Comparison of ENCODE assay signal across 8 mouse cellular contexts in genomic region chr14:105779349-105779748, GRCm38 (mm10).
A peak's percentile ranks its signal among the peaks of the same experiment; 100 is the strongest.
DNase-seq lines count a peak whose midpoint lies in the region; ATAC-seq and TF ChIP-seq lines count a peak whose summit lies in the region.

No protein-coding gene starts in this region.

- ATAC-seq in kidney, embryonic 15.5 days (replicated peaks; ENCODE audit: low FRiP score) = no peak

- H3K27me3 ChIP-seq in kidney, adult 2 months (replicated peaks; ENCODE audit: control insufficient read depth, insufficient read depth, low read length) = no peaks in the 10 kb centered on the region
- H3K27me3 ChIP-seq in kidney, embryonic 15.5 days = no peaks in the 10 kb centered on the region

- 6% methylated on average over 4 of the region's 4 CpGs for WGBS in kidney, adult 2 months
- 54% methylated on average over 4 of the region's 4 CpGs for WGBS in kidney, embryonic 15.5 days

- no peak for TF ChIP-seq CTCF in kidney, adult 2 months (conservative IDR thresholded peaks at IDR 0.05; ENCODE audit: insufficient read depth, insufficient read length, low read depth, low read length)
- TF ChIP-seq CTCF in brain, embryonic 14.5 days (IDR thresholded peaks at IDR 0.05; ENCODE audit: borderline replicate concordance, extremely low read depth, insufficient read depth, insufficient read length) = no peak

- no peak for TF ChIP-seq POLR2A in kidney, adult 2 months (IDR thresholded peaks at IDR 0.05; ENCODE audit: low read depth, low read length)
- TF ChIP-seq POLR2A in brain, embryonic 14.5 days (IDR thresholded peaks at IDR 0.05; ENCODE audit: borderline replicate concordance, extremely low read depth, insufficient read depth, insufficient read length, poor library complexity, severe bottlenecking) = no peak

- H3K4me2 ChIP-seq in kidney, embryonic 15.5 days = no peak overlapping the region

- H3K4me1 ChIP-seq in kidney, adult 2 months (ENCODE audit: control insufficient read depth, insufficient read depth, low read length) = peaks cover 4% of the 10 kb centered on the region
- H3K4me1 ChIP-seq in kidney, embryonic 15.5 days = no peaks in the 10 kb centered on the region

- no peak overlapping the region for H3K9ac ChIP-seq in kidney, embryonic 15.5 days

- no peaks in the 10 kb centered on the region for H3K9me3 ChIP-seq in kidney, embryonic 15.5 days (replicated peaks)

- no peaks in the 10 kb centered on the region for H3K36me3 ChIP-seq in kidney, adult 2 months (ENCODE audit: control insufficient read depth, insufficient read depth, low read length)
- no peaks in the 10 kb centered on the region for H3K36me3 ChIP-seq in kidney, embryonic 15.5 days

- no peak overlapping the region for H3K4me3 ChIP-seq in kidney, adult 2 months (ENCODE audit: insufficient read depth, low read depth, low read length)
- no peak overlapping the region for H3K4me3 ChIP-seq in kidney, embryonic 15.5 days (replicated peaks)

- no peak overlapping the region for H3K27ac ChIP-seq in kidney, adult 2 months (ENCODE audit: insufficient read depth, low read depth, low read length)
- H3K27ac ChIP-seq in kidney, embryonic 15.5 days = no peak overlapping the region

- DNase-seq in kidney, adult 2 months = peak; percentile 88
- peak; percentile 39 for DNase-seq in brain, embryonic 14.5 days (ENCODE audit: low read depth)
- peak; percentile 71 for DNase-seq in gastrocnemius, postnatal 25 days
- peak; percentile 62 for DNase-seq in layer of hippocampus, adult 9-11 months
- peak; percentile 32 to 62 for DNase-seq in right cerebral cortex, postnatal 10 days (ENCODE audit: low spot score in 2 of 2)
- DNase-seq in spleen, postnatal 14 days (ENCODE audit: low spot score in 2 of 2) = no peak
- DNase-seq in spleen, postnatal 10 days (ENCODE audit: low spot score in 2 of 2) = no peak

Comparison
In these comparisons a context has a peak if more than half of its experiments do, and no peak if none do; other contexts are left out.
1. DNase-seq: peak in kidney, adult 2 months (single experiment), brain, embryonic 14.5 days (single experiment), gastrocnemius, postnatal 25 days (single experiment), layer of hippocampus, adult 9-11 months (single experiment) and right cerebral cortex, postnatal 10 days (2 of 2); none in spleen, postnatal 14 days (0 of 2) and spleen, postnatal 10 days (0 of 2).